In genomic region chr4:137740350-137740749, GRCm38 (mm10) we compare ENCODE assay signal across 15 mouse cellular contexts.
"Had no signal": no experiment of that assay in that cellular context is flagged by ENCODE, and none has a peak within 500 bp of the region (broad histone marks: within the 10 kb centered on the region; RNA-seq: fewer than 3 reads in every experiment).

No protein-coding gene starts in this region.

- H3K9me3 ChIP-seq: neural tube, embryonic 15.5 days; stomach, embryonic 15.5 days had no signal

- H3K36me3 ChIP-seq: neural tube, embryonic 15.5 days; stomach, embryonic 15.5 days had no signal

- H3K27me3 ChIP-seq: neural tube, embryonic 15.5 days; stomach, embryonic 15.5 days had no signal

- DNase-seq: retina, postnatal 1 day; right cerebral cortex, adult 18-20 months; right cerebral cortex, postnatal 14 days; right cerebral cortex, postnatal 25 days; right cerebral cortex, postnatal 4 days; spleen, adult 18-20 months; thymus, adult 18-20 months; thymus, adult 2 months; thymus, postnatal 14 days; thymus, postnatal 25 days; thymus, postnatal 36 days; thymus, postnatal 4 days had no signal

- H3K4me3 ChIP-seq: neural tube, embryonic 15.5 days; stomach, embryonic 15.5 days had no signal

- H3K27ac ChIP-seq: neural tube, embryonic 15.5 days; stomach, embryonic 15.5 days; stomach, postnatal 0 days had no signal

- H3K9ac ChIP-seq: neural tube, embryonic 15.5 days; stomach, embryonic 15.5 days had no signal

- H3K4me2 ChIP-seq: stomach, embryonic 15.5 days had no signal
